Mouse (Mus musculus): ENCODE data around the gene Gstp1. TPM values are rescaled to one million over a fixed set of nuclear protein-coding genes. Genes with fewer than 3 reads are reported as not detected.
A peak's percentile ranks its signal among the peaks of the same experiment; 100 is the strongest.
"Not testable (repeated sequence)": the region's sequence is repeated elsewhere in the genome, so short reads cannot be mapped to it uniquely, and the experiment has no call there.

The Gstp1 gene
- polyA plus RNA-seq, 2 experiments: 274 to 511 TPM

DNA sequence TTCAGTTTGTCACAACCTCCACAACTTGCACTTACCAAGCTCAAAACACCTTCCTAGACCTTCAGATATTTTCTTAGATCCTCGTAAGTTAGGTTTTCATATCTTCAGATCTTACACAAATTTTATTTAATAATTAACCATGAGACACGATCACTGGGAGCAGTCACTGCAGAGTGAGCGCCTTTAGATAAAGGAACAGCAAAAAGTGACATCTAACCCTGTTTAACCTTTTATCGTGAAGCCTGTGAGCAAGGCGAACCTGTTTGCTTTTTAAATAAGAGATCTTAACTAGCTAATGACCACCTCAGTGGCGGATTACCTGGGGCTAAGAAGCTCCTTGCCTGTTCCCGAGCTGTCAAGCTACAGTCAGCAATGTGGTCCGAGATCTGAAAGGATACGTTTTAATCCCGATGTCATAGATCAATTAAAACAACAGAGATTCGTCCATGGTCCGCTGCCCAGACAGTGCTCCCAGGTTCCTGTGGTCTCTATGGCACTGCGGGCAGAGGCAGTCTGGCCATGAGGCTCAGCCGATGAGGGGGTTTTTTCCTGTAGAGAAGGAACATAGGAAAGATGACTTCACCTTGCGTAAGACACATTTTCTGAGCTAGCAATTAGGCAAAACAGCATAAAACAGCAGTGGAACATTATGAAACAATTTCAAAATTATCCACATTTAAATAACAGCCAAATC is 31.1 kb upstream of the Gstp1 start:
- ATAC-seq (ENCODE audit: insufficient read depth) (no peak), DNase-seq (ENCODE audit: low read depth in 3 of 3, low spot score in 3 of 3) (no peak)
- TF ChIP-seq EP300 (IDR thresholded peaks at IDR 0.05; ENCODE audit: low read depth) (no peak), CTCF (IDR thresholded peaks at IDR 0.05; ENCODE audit: low read depth) (no peak)
- 65% methylated on average over 15 of the region's 15 CpGs for WGBS (ENCODE audit: insufficient replicate concordance)
- no peaks in the 10 kb centered on the region for H3K36me3 ChIP-seq (replicated peaks; ENCODE audit: control insufficient read depth, insufficient read depth, low read depth)
- H3K9ac ChIP-seq (replicated peaks): no peak overlapping the region
- H3K27ac ChIP-seq: peak overlapping the region; percentile 28
- H3K4me3 ChIP-seq (ENCODE audit: insufficient read depth in 1 of 2, low read depth in 2 of 2, low read length in 2 of 2): no peak overlapping the region
- no peaks in the 10 kb centered on the region for H3K27me3 ChIP-seq (ENCODE audit: control insufficient read depth, insufficient read depth, low read length)
- peaks cover 2 to 9% of the 10 kb centered on the region in 2 experiments; a peak in 1 of 4 replicates for H3K4me1 ChIP-seq (replicated peaks; ENCODE audit: control insufficient read depth in 2 of 2, insufficient read depth in 2 of 2, low read length in 1 of 2)
- H3K9me3 ChIP-seq (ENCODE audit: control insufficient read depth, low read length): no peaks in the 10 kb centered on the region
- no peak overlapping the region for H3K4me2 ChIP-seq (ENCODE audit: low read depth)

DNA sequence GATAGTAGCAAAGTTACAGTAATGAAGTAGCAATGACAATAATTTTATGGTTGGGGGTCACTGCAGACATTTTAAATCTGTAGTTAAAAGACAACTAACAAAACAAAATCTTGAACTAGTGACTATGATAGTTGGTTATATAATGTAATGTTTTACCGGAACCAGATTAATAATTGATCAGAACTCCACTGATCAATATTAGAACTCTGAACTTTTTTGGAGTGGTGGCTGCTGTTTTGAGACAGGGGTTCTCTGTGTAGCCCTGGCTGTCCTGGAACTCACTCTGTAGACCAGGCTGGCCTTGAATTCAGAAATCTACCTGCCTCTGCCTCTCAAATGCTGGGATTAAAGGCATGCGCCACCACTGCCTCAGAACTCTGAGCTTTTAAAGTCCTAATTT is 30.5 kb upstream of the Gstp1 start:
- H3K9ac ChIP-seq (replicated peaks); DNase-seq (ENCODE audit: low read depth in 3 of 3, low spot score in 3 of 3); H3K4me3 ChIP-seq (ENCODE audit: insufficient read depth in 1 of 2, low read depth in 2 of 2, low read length in 2 of 2); ATAC-seq (ENCODE audit: insufficient read depth); H3K4me1 ChIP-seq (replicated peaks; ENCODE audit: control insufficient read depth in 2 of 2, insufficient read depth in 2 of 2, low read length in 1 of 2); H3K36me3 ChIP-seq (replicated peaks; ENCODE audit: control insufficient read depth, insufficient read depth, low read depth); H3K27me3 ChIP-seq (ENCODE audit: control insufficient read depth, insufficient read depth, low read length); H3K9me3 ChIP-seq (ENCODE audit: control insufficient read depth, low read length); H3K4me2 ChIP-seq (ENCODE audit: low read depth): not testable (repeated sequence)
- 77% methylated on average over 2 of the region's 2 CpGs for WGBS (ENCODE audit: insufficient replicate concordance)
- peak overlapping the region; percentile 28 for H3K27ac ChIP-seq

DNA sequence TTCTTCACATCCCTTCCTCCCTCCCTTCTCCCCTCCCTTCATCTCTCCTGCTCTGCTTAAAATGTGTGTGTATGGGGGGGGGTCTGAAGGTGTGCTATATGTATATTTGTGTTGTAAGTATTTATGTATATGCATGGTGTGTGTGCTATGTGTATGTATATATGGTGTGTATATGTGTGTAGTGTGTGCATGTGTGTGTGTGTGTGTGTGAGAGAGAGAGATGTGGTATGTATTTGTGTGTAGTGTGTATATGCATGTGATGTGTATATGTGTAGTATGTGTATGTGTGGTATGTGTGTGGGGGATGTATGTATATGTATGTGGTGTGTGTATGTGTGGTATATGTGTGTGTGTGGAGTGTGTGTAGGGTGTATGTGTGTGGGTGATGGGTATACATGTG is 29.1 kb upstream of the Gstp1 start:
- Histone ChIP-seq H3K4me2 (ENCODE audit: low read depth) (no peak overlapping the region), H3K27me3 (ENCODE audit: control insufficient read depth, insufficient read depth, low read length) (no peaks in the 10 kb centered on the region), H3K4me1 (replicated peaks; ENCODE audit: control insufficient read depth in 2 of 2, insufficient read depth in 2 of 2, low read length in 1 of 2) (peaks cover 2 to 9% of the 10 kb centered on the region in 2 experiments; a peak in 1 of 4 replicates), H3K9ac (replicated peaks) (no peak overlapping the region), H3K27ac (no peak overlapping the region), H3K9me3 (ENCODE audit: control insufficient read depth, low read length) (no peaks in the 10 kb centered on the region), H3K36me3 (replicated peaks; ENCODE audit: control insufficient read depth, insufficient read depth, low read depth) (no peaks in the 10 kb centered on the region), H3K4me3 (ENCODE audit: insufficient read depth in 1 of 2, low read depth in 2 of 2, low read length in 2 of 2) (no peak overlapping the region)
- ATAC-seq (ENCODE audit: insufficient read depth): no peak
- DNase-seq (ENCODE audit: low read depth in 3 of 3, low spot score in 3 of 3): no peak
- TF ChIP-seq EP300 (IDR thresholded peaks at IDR 0.05; ENCODE audit: low read depth) (no peak), CTCF (IDR thresholded peaks at IDR 0.05; ENCODE audit: low read depth) (no peak)

DNA sequence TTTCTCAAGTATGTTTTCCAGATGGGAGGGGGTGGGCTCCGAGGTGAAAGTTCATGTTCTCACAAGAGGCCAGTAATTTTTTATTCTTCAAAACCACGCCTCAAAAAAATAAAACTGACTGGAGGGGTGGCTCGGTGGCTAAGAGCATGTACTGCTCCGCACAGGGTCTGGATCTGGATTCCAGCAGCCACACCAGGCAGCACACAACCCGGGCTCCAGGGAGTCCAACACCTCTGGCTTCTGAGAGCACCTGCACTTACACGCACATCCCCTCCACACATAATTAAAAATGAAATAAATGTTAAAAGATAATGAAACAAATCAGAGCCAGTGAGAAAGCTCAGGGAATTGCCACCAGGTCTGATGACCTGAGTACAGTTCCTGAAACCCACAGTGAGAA is 28.5 kb upstream of the Gstp1 start:
- Histone ChIP-seq H3K9me3 (ENCODE audit: control insufficient read depth, low read length) (no peaks in the 10 kb centered on the region), H3K36me3 (replicated peaks; ENCODE audit: control insufficient read depth, insufficient read depth, low read depth) (no peaks in the 10 kb centered on the region), H3K4me3 (ENCODE audit: insufficient read depth in 1 of 2, low read depth in 2 of 2, low read length in 2 of 2) (no peak overlapping the region), H3K4me2 (ENCODE audit: low read depth) (no peak overlapping the region), H3K4me1 (replicated peaks; ENCODE audit: control insufficient read depth in 2 of 2, insufficient read depth in 2 of 2, low read length in 1 of 2) (peaks cover 2 to 7% of the 10 kb centered on the region in 2 experiments; a peak in 1 of 4 replicates), H3K27me3 (ENCODE audit: control insufficient read depth, insufficient read depth, low read length) (no peaks in the 10 kb centered on the region), H3K27ac (no peak overlapping the region), H3K9ac (replicated peaks) (no peak overlapping the region)
- TF ChIP-seq CTCF (IDR thresholded peaks at IDR 0.05; ENCODE audit: low read depth) (no peak), EP300 (IDR thresholded peaks at IDR 0.05; ENCODE audit: low read depth) (no peak)
- ATAC-seq (ENCODE audit: insufficient read depth) (no peak), DNase-seq (ENCODE audit: low read depth in 3 of 3, low spot score in 3 of 3) (no peak)
- 60% methylated on average over 6 of the region's 6 CpGs for WGBS (ENCODE audit: insufficient replicate concordance)

DNA sequence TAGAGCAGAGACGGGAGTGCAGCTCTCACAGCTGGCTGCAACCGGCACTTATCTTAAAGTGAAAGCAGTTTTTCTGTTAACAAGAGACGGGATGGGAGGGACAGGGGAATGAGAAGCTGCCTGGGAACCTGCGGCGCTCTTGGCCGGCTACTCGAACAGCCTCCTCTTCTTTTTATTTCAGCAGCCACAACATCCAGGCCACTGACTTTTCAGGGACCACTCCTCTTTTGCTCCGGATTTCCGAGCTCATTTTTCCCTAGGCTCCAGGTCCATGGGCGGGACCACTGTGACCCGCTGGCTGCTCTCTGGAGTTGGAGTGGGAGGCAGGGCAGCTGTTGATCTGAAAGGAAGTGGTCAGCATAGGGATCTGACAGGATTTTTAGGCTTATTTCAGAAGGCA is 26.7 kb upstream of the Gstp1 start:
- not testable (repeated sequence) for H3K9ac ChIP-seq (replicated peaks); H3K9me3 ChIP-seq (ENCODE audit: control insufficient read depth, low read length); H3K36me3 ChIP-seq (replicated peaks; ENCODE audit: control insufficient read depth, insufficient read depth, low read depth); H3K4me3 ChIP-seq (ENCODE audit: insufficient read depth in 1 of 2, low read depth in 2 of 2, low read length in 2 of 2); H3K4me2 ChIP-seq (ENCODE audit: low read depth); ATAC-seq (ENCODE audit: insufficient read depth); H3K27ac ChIP-seq; DNase-seq (ENCODE audit: low read depth in 3 of 3, low spot score in 3 of 3); H3K27me3 ChIP-seq (ENCODE audit: control insufficient read depth, insufficient read depth, low read length)
- WGBS (ENCODE audit: insufficient replicate concordance): 7% methylated on average over 3 of the region's 11 CpGs
- peaks cover 9 to 12% of the 10 kb centered on the region in 2 experiments for H3K4me1 ChIP-seq (replicated peaks; ENCODE audit: control insufficient read depth in 2 of 2, insufficient read depth in 2 of 2, low read length in 1 of 2)

DNA sequence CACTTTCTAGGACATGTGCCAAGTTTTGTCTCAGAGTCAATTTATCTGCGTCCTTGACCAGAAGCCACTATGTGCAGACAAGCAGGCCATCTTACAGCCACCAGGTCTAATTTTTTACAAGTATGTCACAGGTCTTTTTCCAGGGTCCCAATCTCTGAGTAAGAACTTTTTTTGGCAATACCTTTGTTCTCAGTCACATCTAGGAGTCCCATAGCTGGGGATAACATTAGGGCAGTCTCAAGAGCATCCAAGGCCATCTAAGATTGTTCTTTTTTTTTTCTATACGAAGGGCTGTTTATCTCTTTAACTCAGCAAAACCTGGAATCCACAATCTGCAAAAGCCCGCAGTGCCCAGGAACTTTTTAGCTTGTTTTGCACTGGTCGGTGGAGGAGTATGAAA is 25.6 kb upstream of the Gstp1 start:
- WGBS (ENCODE audit: insufficient replicate concordance): 31% methylated on average over 2 of the region's 4 CpGs
- not testable (repeated sequence) for H3K9ac ChIP-seq (replicated peaks); H3K9me3 ChIP-seq (ENCODE audit: control insufficient read depth, low read length); H3K27ac ChIP-seq; H3K4me3 ChIP-seq (ENCODE audit: insufficient read depth in 1 of 2, low read depth in 2 of 2, low read length in 2 of 2); H3K27me3 ChIP-seq (ENCODE audit: control insufficient read depth, insufficient read depth, low read length); ATAC-seq (ENCODE audit: insufficient read depth); H3K4me2 ChIP-seq (ENCODE audit: low read depth); DNase-seq (ENCODE audit: low read depth in 3 of 3, low spot score in 3 of 3); H3K36me3 ChIP-seq (replicated peaks; ENCODE audit: control insufficient read depth, insufficient read depth, low read depth)
- peaks cover 20 to 24% of the 10 kb centered on the region in 2 experiments for H3K4me1 ChIP-seq (replicated peaks; ENCODE audit: control insufficient read depth in 2 of 2, insufficient read depth in 2 of 2, low read length in 1 of 2)

Measured in liver, embryonic 14.5 days (tissue).